Mouse (Mus musculus) limb, embryonic 14.5 days (tissue): ENCODE measurements at regions not wholly inside any gene's neighbourhood (a gene's known extent, or its start where the extent isn't known, plus 50 kb on each side); places are given as distances from the start of the nearest gene placed in this dataset.

Experiments used
- ATAC-seq: fragments of 200-750 bp; cut with Nextera tagmentation; 2 replicates; pipeline ENCODE4 v1.8.0; 2017; ENCODE audit warnings: low read depth, moderate number of reproducible peaks, moderate TSS enrichment; ENCODE audit not compliant: low FRiP score
- DNase-seq: peaks from one replicate; pipeline ENCODE4 v3.0.0-alpha.2; 2015; ENCODE audit warnings: low spot score
- H3K27ac ChIP-seq: fragments of 300-500 bp; sonication (generic); replicated peaks from 2 replicates; pipeline ENCODE4 v1.5.1; 2014; ENCODE audit warnings: low read depth, mild to moderate bottlenecking, low read length, moderate library complexity, mixed read lengths
- H3K27me3 ChIP-seq: fragments of 300-500 bp; sonication (generic); 2 replicates; pipeline ENCODE4 v1.6.1; 2014; ENCODE audit warnings: low read length, mixed read lengths; ENCODE audit not compliant: control insufficient read depth, insufficient read depth
- H3K36me3 ChIP-seq: fragments of 300-500 bp; sonication (generic); 2 replicates; pipeline ENCODE4 v1.6.1; 2014; ENCODE audit warnings: mild to moderate bottlenecking, low read length, moderate library complexity, mixed read lengths; ENCODE audit not compliant: control insufficient read depth, insufficient read depth
- H3K4me1 ChIP-seq: fragments of 300-500 bp; sonication (generic); 2 replicates; pipeline ENCODE4 v1.6.1; 2014; ENCODE audit warnings: antibody characterized with exemption, low read length, mixed read lengths; ENCODE audit not compliant: control insufficient read depth, insufficient read depth
- H3K4me2 ChIP-seq: fragments of 300-500 bp; sonication (generic); replicated peaks from 2 replicates; pipeline ENCODE4 v1.6.1; 2014; ENCODE audit warnings: low read depth, mild to moderate bottlenecking, low read length, moderate library complexity; ENCODE audit not compliant: severe bottlenecking
- H3K4me3 ChIP-seq: fragments of 300-500 bp; sonication (generic); replicated peaks from 2 replicates; pipeline ENCODE4 v1.5.1; 2014; ENCODE audit warnings: low read length
- H3K9ac ChIP-seq: fragments of 300-500 bp; sonication (generic); 2 replicates; pipeline ENCODE4 v1.6.1; 2014; ENCODE audit warnings: mild to moderate bottlenecking, low read depth, low read length, moderate library complexity; ENCODE audit not compliant: severe bottlenecking
- H3K9me3 ChIP-seq: fragments of 300-500 bp; sonication (generic); 2 replicates; pipeline ENCODE4 v1.6.1; 2016; ENCODE audit warnings: low read length; ENCODE audit not compliant: control insufficient read depth
- POLR2A ChIP-seq: fragments of 200-500 bp; IDR thresholded peaks from 2 replicates; pipeline ENCODE4 v1.8.0; 2012; ENCODE audit warnings: inconsistent platforms, mild to moderate bottlenecking, moderate library complexity, borderline replicate concordance; ENCODE audit not compliant: insufficient read depth, insufficient read length; ENCODE audit errors: extremely low read depth
- WGBS: fragments of 180-500 bp; shearing (Covaris S2); extraction: QIAGEN DNeasy Blood & Tissue Kit; methylation state at CpG from one replicate; pipeline ENCODE4 v1.1.7; 2014; 5-methylcytosine and 5-hydroxymethylcytosine counted together

DNA sequence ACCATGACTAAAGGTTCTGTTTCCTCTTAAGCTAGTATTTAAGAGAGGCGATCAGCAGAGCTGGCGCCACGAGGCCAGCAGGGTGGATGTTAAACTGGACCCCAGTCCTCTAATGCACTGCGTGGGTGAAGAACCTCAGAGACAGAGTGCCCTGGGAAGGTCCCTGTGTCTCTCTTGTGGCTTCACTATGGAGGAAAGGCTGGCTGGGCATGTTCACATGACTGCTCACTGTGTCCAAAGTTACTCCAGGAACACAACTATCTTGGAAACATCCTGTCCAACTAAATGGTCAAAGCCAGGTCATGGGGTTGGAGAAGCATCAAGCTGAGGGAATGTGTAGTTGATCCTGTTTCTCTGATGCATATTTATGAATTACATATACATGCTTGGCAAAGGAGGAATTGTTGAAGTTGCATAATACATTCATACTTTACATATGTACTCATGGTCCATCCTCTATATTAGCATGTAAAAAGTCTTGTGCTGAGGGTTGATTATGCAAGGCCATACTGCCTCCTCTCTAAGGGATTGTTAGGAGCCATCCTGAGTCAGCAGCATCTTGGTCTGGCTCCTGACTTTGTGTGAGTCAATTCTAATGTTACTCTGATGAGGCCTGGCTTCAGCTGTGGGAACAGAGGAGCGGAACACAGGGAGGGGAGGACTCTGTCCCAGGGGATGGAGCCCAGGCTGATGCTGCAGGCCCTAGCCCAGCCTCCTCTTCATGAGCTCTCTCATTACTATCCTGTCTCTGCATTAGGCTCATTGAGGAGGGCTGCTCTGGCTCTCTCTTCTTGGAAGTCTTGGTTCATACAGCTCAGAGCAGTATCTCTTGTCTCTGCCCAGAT is 387.9 kb upstream of the Tshz3 start:
- Histone ChIP-seq H3K27ac (no peak overlapping the region), H3K4me2 (no peak overlapping the region), H3K4me1 (0 out of 2 replicates have a peak, but pooled peaks cover 4% of the 10 kb centered on the region), H3K9ac (no peak overlapping the region), H3K27me3 (no peaks in the 10 kb centered on the region), H3K36me3 (no peaks in the 10 kb centered on the region), H3K4me3 (no peak overlapping the region), H3K9me3 (no peaks in the 10 kb centered on the region)
- no peak for DNase-seq
- TF ChIP-seq POLR2A, result no peak
- 76% methylated on average over 5 of the region's 5 CpGs for WGBS
- ATAC-seq, result no peak

DNA sequence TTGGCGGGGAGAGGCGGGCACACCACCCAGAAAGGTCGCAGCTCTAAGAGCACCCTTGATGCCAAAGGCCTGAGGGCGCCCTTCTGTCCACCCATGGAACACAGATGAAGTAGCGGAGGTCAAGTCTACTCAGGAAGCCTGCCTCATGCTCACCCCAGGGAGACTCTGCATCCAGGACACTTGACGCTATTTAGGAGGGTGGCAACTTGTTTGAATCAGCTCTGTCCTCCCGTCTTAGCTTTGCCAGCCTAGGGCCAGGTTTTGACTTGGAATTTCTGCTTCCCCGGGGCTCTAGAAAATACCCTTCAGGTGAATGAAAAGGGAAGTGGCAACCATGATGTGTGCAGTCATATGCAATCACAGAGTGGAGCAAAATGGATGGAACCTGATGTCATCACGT is 389.2 kb upstream of the Tshz3 start:
- Histone ChIP-seq H3K4me2 (no peak overlapping the region), H3K4me1 (0 out of 2 replicates have a peak, but pooled peaks cover 4% of the 10 kb centered on the region), H3K27me3 (no peaks in the 10 kb centered on the region), H3K4me3 (no peak overlapping the region), H3K27ac (no peak overlapping the region), H3K36me3 (no peaks in the 10 kb centered on the region), H3K9me3 (no peaks in the 10 kb centered on the region), H3K9ac (no peak overlapping the region)
- 80% methylated on average over 9 of the region's 9 CpGs for WGBS
- TF ChIP-seq POLR2A, result no peak
- no peak for DNase-seq
- no peak for ATAC-seq

DNA sequence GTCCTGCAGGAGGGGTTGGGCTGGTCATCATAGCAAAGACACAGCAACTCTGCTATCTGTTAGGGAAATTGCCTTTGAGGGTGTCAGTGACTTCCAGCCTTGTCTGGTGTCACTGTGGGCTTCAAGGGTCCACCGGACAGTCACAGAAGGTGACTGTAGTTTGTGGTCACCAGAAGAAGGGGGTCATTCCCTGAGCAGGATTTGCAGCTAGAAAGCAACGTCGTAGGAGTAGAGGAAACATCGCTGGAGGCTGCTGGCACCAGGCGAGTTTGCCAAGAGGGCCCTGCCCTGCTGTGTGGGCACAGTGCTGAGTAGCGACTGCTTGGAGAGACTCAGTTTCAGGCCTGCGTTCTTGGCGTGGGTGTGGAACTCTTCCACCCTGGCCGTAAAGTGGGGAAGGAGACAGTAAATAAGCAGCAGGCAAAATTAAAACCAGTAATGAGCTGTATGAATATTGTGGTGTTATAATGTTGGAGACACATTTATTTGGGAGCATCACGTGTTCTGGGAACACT is 389.8 kb upstream of the Tshz3 start:
- WGBS, result 72% methylated on average over 10 of the region's 10 CpGs

DNA sequence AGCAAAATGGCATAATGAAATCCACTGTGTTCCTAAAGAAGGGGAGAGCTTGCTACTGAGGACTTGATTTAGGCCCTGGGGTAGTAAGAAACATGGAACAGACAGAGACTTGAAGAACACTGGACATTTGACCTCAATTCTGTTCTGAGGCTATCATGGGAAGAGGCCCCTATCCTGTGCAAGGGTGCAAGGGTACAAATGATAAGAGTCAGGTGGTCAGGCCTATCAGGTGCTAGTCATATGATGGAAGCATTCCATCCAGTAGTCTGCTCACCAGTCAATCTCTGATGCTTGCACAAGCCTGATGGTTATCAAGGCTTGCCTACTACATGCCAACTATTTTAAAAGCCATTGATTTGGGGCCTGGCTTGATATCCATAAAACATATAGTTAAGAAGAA is 420.6 kb upstream of the Tshz3 start:
- Histone ChIP-seq H3K36me3 (no peaks in the 10 kb centered on the region), H3K4me3 (no peak overlapping the region), H3K27ac (no peak overlapping the region), H3K4me1 (no peaks in the 10 kb centered on the region), H3K4me2 (no peak overlapping the region), H3K9me3 (no peaks in the 10 kb centered on the region), H3K9ac (no peak overlapping the region), H3K27me3 (no peaks in the 10 kb centered on the region)
- no peak for ATAC-seq
- DNase-seq, result no peak
- TF ChIP-seq POLR2A, result no peak

More for the DNA sequence above, 389.8 kb upstream of the Tshz3 start:
- no peak for ATAC-seq
- TF ChIP-seq POLR2A, result no peak
- H3K4me2 ChIP-seq, result no peak overlapping the region
- no peak for DNase-seq
- no peak overlapping the region for H3K27ac ChIP-seq
- H3K27me3 ChIP-seq, result no peaks in the 10 kb centered on the region
- no peaks in the 10 kb centered on the region for H3K9me3 ChIP-seq
- 0 out of 2 replicates have a peak, but pooled peaks cover 4% of the 10 kb centered on the region for H3K4me1 ChIP-seq
- H3K9ac ChIP-seq, result no peak overlapping the region
- no peak overlapping the region for H3K4me3 ChIP-seq
- H3K36me3 ChIP-seq, result no peaks in the 10 kb centered on the region

DNA sequence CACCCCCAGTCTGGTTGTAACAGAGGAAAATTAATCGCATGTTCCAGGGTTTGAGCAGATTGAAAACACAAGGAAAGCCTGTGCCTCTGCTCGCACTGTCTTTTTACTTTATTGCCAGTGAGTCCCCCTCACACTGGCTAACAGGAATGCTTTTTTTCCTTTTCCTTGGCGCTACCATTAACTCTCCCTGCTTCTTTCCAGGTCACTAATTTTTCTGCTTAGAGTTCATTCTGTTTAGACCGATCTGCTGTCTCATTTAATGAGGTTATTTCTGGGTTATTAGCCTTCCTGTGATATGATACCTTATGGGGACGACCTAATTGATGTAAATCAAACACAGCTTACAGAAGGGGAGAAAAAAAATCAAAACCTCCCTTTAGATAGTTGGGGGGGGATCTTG is 429.0 kb upstream of the Tshz3 start:
- H3K4me2 ChIP-seq, result no peak overlapping the region
- H3K27me3 ChIP-seq, result no peaks in the 10 kb centered on the region
- ATAC-seq (no peak), DNase-seq (no peak)
- TF ChIP-seq POLR2A, result no peak
- no peak overlapping the region for H3K27ac ChIP-seq
- WGBS, result 20% methylated on average over 5 of the region's 5 CpGs
- H3K4me3 ChIP-seq, result no peak overlapping the region
- no peak overlapping the region for H3K9ac ChIP-seq
- H3K4me1 ChIP-seq, result peaks cover 6% of the 10 kb centered on the region; the same call in 1 of the 2 replicates
- H3K9me3 ChIP-seq, result no peaks in the 10 kb centered on the region
- H3K36me3 ChIP-seq, result no peaks in the 10 kb centered on the region
